Mouse (Mus musculus) limb, embryonic 15.5 days (tissue): Measurements from ENCODE around the gene Dpy19l1. TPM values are rescaled to one million over a fixed set of nuclear protein-coding genes. Genes with fewer than 3 reads are reported as not detected.

Experiments
- ATAC-seq: fragments of 200-750 bp; cut with Nextera tagmentation; 2 replicates; pipeline ENCODE4 v1.8.0; 2017; ENCODE audit warnings: low read depth, moderate TSS enrichment; ENCODE audit not compliant: insufficient number of reproducible peaks, low FRiP score, low TSS enrichment
- H3K27ac ChIP-seq: fragments of 300-500 bp; sonication (generic); 2 replicates; pipeline ENCODE4 v1.5.1; 2015; ENCODE audit warnings: moderate library complexity, mild to moderate bottlenecking, inconsistent platforms
- H3K27me3 ChIP-seq: fragments of 300-500 bp; sonication (generic); 2 replicates; pipeline ENCODE4 v1.6.1; 2015; ENCODE audit warnings: inconsistent platforms
- H3K36me3 ChIP-seq: fragments of 300-500 bp; sonication (generic); 2 replicates; pipeline ENCODE4 v1.6.1; 2015; ENCODE audit warnings: inconsistent platforms
- H3K4me1 ChIP-seq: fragments of 300-500 bp; sonication (generic); 2 replicates; pipeline ENCODE4 v1.6.1; 2015; ENCODE audit warnings: inconsistent platforms
- H3K4me2 ChIP-seq: fragments of 300-500 bp; sonication (generic); 2 replicates; pipeline ENCODE4 v1.6.1; 2015; ENCODE audit warnings: mild to moderate bottlenecking, inconsistent platforms
- H3K4me3 ChIP-seq: fragments of 300-500 bp; sonication (generic); 2 replicates; pipeline ENCODE4 v1.5.1; 2015; ENCODE audit warnings: mild to moderate bottlenecking, inconsistent platforms
- H3K9ac ChIP-seq: fragments of 300-500 bp; sonication (generic); 2 replicates; pipeline ENCODE4 v1.6.1; 2015; ENCODE audit warnings: inconsistent platforms
- H3K9me3 ChIP-seq: fragments of 300-500 bp; sonication (generic); 2 replicates; pipeline ENCODE4 v1.6.1; 2016; ENCODE audit warnings: inconsistent platforms
- WGBS: fragments of 180-500 bp; shearing (Covaris S2); methylation state at CpG from one replicate; pipeline ENCODE4 v1.1.7; 2015; 5-methylcytosine and 5-hydroxymethylcytosine counted together
- polyA plus RNA-seq: library from polyadenylated mRNA; unstranded; fragments of >200 nt; fragmentation: Nextera tagmentation; extraction: Ambion mirVana; gene quantifications from 2 replicates; pipeline ENCODE4 v1.2.1, GENCODE M21; 2015

Dpy19l1 gene
- polyA plus RNA-seq, 1 experiment from 2014 or later, result 12.0 TPM

GRCm38 (mm10) chr9:24461379-24461961, 41.5 kb downstream of the Dpy19l1 start:
- Histone ChIP-seq H3K9me3 (no peaks in the 10 kb centered on the region), H3K9ac (no peak overlapping the region), H3K27ac (no peak overlapping the region), H3K4me2 (no peak overlapping the region), H3K27me3 (no peaks in the 10 kb centered on the region), H3K36me3 (0 out of 2 replicates have a peak, but pooled peaks cover 3% of the 10 kb centered on the region), H3K4me1 (no peaks in the 10 kb centered on the region), H3K4me3 (no peak overlapping the region)
- WGBS, result 84% methylated on average over 9 of the region's 9 CpGs
- no peak for ATAC-seq

DNA sequence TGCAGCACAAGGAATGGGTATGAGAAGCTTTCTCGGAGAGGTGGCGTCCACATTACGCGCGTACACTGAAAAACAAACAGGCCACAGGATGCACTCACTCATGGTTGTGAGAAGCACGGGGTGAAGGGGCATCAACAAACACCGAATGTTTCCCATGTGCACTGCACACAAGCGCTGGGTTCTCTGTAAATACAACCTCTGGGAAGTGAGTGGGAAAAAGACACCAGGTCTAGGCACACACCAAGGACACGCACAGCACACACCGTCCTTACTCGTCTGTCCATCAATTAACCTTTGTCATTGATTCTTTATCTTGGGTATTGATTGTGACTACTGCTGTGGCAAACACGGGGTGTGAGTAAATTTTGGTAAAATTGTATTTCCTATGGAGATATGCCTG, 49.1 kb downstream of the Dpy19l1 start:
- Histone ChIP-seq H3K4me2 (no peak overlapping the region), H3K9ac (no peak overlapping the region), H3K9me3 (no peaks in the 10 kb centered on the region), H3K4me1 (no peaks in the 10 kb centered on the region), H3K4me3 (no peak overlapping the region), H3K36me3 (no peaks in the 10 kb centered on the region), H3K27me3 (no peaks in the 10 kb centered on the region), H3K27ac (no peak overlapping the region)
- 90% methylated on average over 12 of the region's 12 CpGs for WGBS
- no peak for ATAC-seq

DNA sequence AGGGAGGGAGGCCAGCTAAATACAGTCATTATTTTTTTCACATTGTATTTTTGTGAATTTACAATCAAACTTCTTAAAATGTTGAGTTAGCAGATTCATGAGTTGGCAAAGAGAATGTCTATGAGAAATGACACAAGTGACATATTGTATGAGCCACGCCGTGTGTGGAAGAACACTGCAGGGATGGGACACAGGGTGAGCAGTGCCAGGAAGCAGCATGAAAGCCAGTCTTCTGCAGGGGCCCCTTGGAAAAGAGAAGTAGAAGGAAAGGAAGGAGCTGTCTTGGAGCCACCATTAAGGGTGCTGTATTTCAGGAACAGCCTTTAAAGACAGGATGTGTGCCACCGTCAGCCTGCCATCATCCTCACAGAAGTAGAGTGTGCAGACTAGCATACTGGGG, 52.0 kb downstream of the Dpy19l1 start:
- no peaks in the 10 kb centered on the region for H3K4me1 ChIP-seq
- H3K9me3 ChIP-seq, result no peaks in the 10 kb centered on the region
- no peak overlapping the region for H3K4me2 ChIP-seq
- no peak for ATAC-seq
- H3K27me3 ChIP-seq, result no peaks in the 10 kb centered on the region
- 0 out of 2 replicates have a peak, but pooled peaks cover 5% of the 10 kb centered on the region for H3K36me3 ChIP-seq
- H3K27ac ChIP-seq, result no peak overlapping the region
- no peak overlapping the region for H3K4me3 ChIP-seq
- no peak overlapping the region for H3K9ac ChIP-seq
- 85% methylated on average over 3 of the region's 3 CpGs for WGBS

DNA sequence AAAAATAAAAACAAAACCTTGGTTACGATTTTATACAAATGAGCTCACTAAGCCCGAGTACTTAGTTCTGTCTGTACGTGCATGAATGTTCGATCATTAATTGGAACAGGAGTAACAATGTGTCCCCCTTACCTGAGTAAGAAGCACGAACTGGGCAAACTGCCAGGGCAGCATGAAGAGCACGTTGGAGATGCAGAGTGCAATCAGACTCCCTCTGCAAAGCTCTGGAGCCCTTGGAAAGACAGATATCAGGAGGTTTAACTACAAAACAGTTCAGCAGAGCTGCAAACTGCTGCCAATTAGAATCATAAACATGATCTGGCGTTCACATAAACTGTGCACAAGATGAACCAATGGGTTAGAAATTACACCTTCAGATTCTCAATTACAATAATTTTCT, 52.4 kb downstream of the Dpy19l1 start:
- Histone ChIP-seq H3K4me2 (no peak overlapping the region), H3K9me3 (no peaks in the 10 kb centered on the region), H3K27ac (no peak overlapping the region), H3K4me1 (no peaks in the 10 kb centered on the region), H3K36me3 (0 out of 2 replicates have a peak, but pooled peaks cover 5% of the 10 kb centered on the region), H3K27me3 (no peaks in the 10 kb centered on the region), H3K9ac (no peak overlapping the region), H3K4me3 (no peak overlapping the region)
- 68% methylated on average over 7 of the region's 7 CpGs for WGBS
- ATAC-seq, result no peak

DNA sequence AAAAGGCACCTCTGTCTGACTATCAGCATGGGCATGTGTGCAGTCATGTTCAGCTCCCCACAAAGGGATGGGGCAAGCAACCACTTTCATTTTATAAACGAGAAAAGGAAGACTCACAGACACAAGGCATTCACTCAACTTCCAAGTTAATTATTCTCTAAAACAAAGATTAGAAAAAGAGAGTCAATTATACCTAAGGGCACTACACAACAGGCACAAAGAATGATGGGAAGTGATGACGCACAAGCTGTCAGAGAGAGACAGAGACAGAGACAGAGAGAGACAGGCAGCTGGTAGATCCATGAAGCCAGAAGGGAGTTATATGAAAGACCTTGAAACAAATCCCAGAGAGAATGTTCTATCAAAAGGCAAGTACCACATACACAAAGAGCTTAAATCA, 68.0 kb downstream of the Dpy19l1 start:
- Histone ChIP-seq H3K27me3 (no peaks in the 10 kb centered on the region), H3K4me1 (no peaks in the 10 kb centered on the region), H3K9me3 (no peaks in the 10 kb centered on the region), H3K9ac (no peak overlapping the region), H3K36me3 (peaks cover 8% of the 10 kb centered on the region), H3K4me3 (no peak overlapping the region), H3K4me2 (no peak overlapping the region), H3K27ac (no peak overlapping the region)
- WGBS, result 85% methylated on average over 2 of the region's 2 CpGs
- ATAC-seq, result no peak

DNA sequence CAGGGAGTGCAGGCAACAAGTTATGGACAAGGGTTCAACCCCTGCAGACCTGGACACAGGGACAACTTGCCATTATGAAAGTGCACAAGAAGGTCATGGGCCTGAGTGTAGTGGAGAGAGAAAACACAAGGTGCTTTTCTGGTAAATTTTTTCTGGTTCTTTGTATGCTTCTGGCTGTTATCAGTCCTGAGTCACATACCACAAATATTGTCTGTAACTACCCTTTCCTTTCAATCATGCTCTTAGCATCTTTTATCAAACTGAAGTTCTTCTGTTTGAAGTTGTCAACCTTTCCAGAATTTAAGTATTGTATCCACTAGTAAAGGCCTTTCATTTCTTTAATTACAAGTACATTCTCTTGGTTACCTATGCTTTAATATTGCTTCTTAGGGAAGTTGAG, 73.2 kb downstream of the Dpy19l1 start:
- H3K4me1 ChIP-seq, result no peaks in the 10 kb centered on the region
- ATAC-seq, result no peak
- H3K9me3 ChIP-seq, result no peaks in the 10 kb centered on the region
- no peak overlapping the region for H3K4me3 ChIP-seq
- H3K4me2 ChIP-seq, result no peak overlapping the region
- no peak overlapping the region for H3K9ac ChIP-seq
- peaks cover 6% of the 10 kb centered on the region for H3K36me3 ChIP-seq
- H3K27me3 ChIP-seq, result no peaks in the 10 kb centered on the region
- H3K27ac ChIP-seq, result no peak overlapping the region

GRCm38 (mm10) chr9:24425679-24426078, 77.3 kb downstream of the Dpy19l1 start:
- WGBS, result 81% methylated on average over 1 of the region's 1 CpGs
- ATAC-seq, result no peak
- no peaks in the 10 kb centered on the region for H3K9me3 ChIP-seq

GRCm38 (mm10) chr9:24423241-24423640, 79.7 kb downstream of the Dpy19l1 start:
- Histone ChIP-seq H3K9me3 (no peaks in the 10 kb centered on the region), H3K36me3 (peaks cover 22% of the 10 kb centered on the region), H3K4me2 (no peak overlapping the region), H3K9ac (no peak overlapping the region), H3K4me3 (no peak overlapping the region), H3K4me1 (no peaks in the 10 kb centered on the region), H3K27ac (no peak overlapping the region), H3K27me3 (no peaks in the 10 kb centered on the region)
- WGBS, result 91% methylated on average over 8 of the region's 8 CpGs
- no peak for ATAC-seq

More at GRCm38 (mm10) chr9:24425679-24426078, 77.3 kb downstream of the Dpy19l1 start:
- Histone ChIP-seq H3K27me3 (no peaks in the 10 kb centered on the region), H3K4me3 (no peak overlapping the region), H3K4me2 (no peak overlapping the region), H3K9ac (no peak overlapping the region), H3K27ac (no peak overlapping the region), H3K36me3 (peaks cover 11% of the 10 kb centered on the region; the same call in 1 of the 2 replicates), H3K4me1 (no peaks in the 10 kb centered on the region)

GRCm38 (mm10) chr9:24421888-24422287, 81.1 kb downstream of the Dpy19l1 start:
- no peaks in the 10 kb centered on the region for H3K27me3 ChIP-seq
- H3K9ac ChIP-seq, result no peak overlapping the region
- no peak overlapping the region for H3K4me2 ChIP-seq
- no peak overlapping the region for H3K27ac ChIP-seq
- no peak overlapping the region for H3K4me3 ChIP-seq
- H3K36me3 ChIP-seq, result peaks cover 22% of the 10 kb centered on the region
- no peaks in the 10 kb centered on the region for H3K9me3 ChIP-seq
- no peak for ATAC-seq
- WGBS, result 78% methylated on average over 1 of the region's 1 CpGs
- H3K4me1 ChIP-seq, result no peaks in the 10 kb centered on the region

DNA sequence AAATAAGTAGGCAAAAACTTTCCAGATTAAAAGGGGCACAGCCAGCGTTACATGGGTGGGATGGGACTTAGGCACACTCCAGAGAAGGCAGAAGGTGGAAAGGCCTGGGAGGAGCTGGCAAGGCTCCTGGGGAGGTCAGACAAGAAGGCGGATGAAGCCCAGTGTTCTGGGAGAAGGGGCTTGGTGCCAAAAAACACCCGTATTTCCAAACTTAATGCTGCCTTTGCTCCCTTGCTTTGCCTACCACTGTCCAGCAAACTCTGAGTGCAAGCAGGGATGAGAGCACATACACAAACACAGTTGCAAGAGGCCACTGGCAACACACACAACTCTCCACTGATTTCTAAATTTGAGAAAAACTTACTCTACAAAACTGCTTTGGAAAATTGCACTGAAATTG, 81.7 kb downstream of the Dpy19l1 start:
- ATAC-seq, result no peak
- H3K27me3 ChIP-seq, result no peaks in the 10 kb centered on the region
- peaks cover 22% of the 10 kb centered on the region for H3K36me3 ChIP-seq
- no peak overlapping the region for H3K9ac ChIP-seq
- no peaks in the 10 kb centered on the region for H3K4me1 ChIP-seq
- WGBS, result 84% methylated on average over 3 of the region's 3 CpGs
- H3K4me3 ChIP-seq, result no peak overlapping the region
- H3K27ac ChIP-seq, result no peak overlapping the region
- no peaks in the 10 kb centered on the region for H3K9me3 ChIP-seq
- no peak overlapping the region for H3K4me2 ChIP-seq

DNA sequence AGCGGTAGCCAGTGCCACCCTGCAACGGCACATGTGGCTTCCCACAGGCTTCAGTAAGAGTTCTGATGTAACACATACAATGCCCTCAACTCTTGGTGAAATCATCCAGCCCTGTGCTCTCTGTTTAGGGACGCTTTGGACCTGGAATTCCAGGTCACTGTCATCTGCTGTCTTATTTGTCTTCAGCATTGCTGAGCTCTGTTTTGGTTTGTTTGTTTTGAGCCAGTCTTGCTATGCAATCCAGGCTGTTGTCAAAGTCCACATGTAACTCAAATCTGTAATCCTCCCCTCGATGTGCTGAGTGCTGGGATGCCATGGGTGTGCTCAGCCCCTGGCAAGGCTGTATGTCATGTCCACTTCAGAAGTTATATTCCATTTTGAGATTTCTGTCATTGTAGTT, 82.8 kb downstream of the Dpy19l1 start:
- ATAC-seq, result no peak
- Histone ChIP-seq H3K4me2 (no peak overlapping the region), H3K36me3 (peaks cover 22% of the 10 kb centered on the region), H3K4me1 (no peaks in the 10 kb centered on the region), H3K27me3 (no peaks in the 10 kb centered on the region), H3K4me3 (no peak overlapping the region), H3K9me3 (no peaks in the 10 kb centered on the region), H3K9ac (no peak overlapping the region), H3K27ac (no peak overlapping the region)
- WGBS, result 90% methylated on average over 4 of the region's 4 CpGs

GRCm38 (mm10) chr9:24418281-24418680, 84.7 kb downstream of the Dpy19l1 start:
- no peaks in the 10 kb centered on the region for H3K27me3 ChIP-seq
- no peak for ATAC-seq
- 80% methylated on average over 5 of the region's 5 CpGs for WGBS
- peaks cover 27% of the 10 kb centered on the region for H3K36me3 ChIP-seq
- H3K4me2 ChIP-seq, result no peak overlapping the region
- H3K9me3 ChIP-seq, result no peaks in the 10 kb centered on the region
- H3K9ac ChIP-seq, result no peak overlapping the region
- no peak overlapping the region for H3K27ac ChIP-seq
- no peak overlapping the region for H3K4me3 ChIP-seq
- no peaks in the 10 kb centered on the region for H3K4me1 ChIP-seq

- Histone ChIP-seq H3K9me3 (no peaks in the 10 kb centered on the region), H3K4me1 (no peaks in the 10 kb centered on the region), H3K4me3 (no peak overlapping the region), H3K4me2 (no peak overlapping the region), H3K9ac (no peak overlapping the region), H3K36me3 (peaks cover 9% of the 10 kb centered on the region; the same call in 1 of the 2 replicates), H3K27ac (no peak overlapping the region), H3K27me3 (no peaks in the 10 kb centered on the region)
- 90% methylated on average over 8 of the region's 8 CpGs for WGBS
- ATAC-seq, result no peak
Observed at GRCm38 (mm10) chr9:24411483-24411882, 91.5 kb downstream of the Dpy19l1 start.
